Mouse (Mus musculus): ENCODE data around the gene Slc2a9.

DNA sequence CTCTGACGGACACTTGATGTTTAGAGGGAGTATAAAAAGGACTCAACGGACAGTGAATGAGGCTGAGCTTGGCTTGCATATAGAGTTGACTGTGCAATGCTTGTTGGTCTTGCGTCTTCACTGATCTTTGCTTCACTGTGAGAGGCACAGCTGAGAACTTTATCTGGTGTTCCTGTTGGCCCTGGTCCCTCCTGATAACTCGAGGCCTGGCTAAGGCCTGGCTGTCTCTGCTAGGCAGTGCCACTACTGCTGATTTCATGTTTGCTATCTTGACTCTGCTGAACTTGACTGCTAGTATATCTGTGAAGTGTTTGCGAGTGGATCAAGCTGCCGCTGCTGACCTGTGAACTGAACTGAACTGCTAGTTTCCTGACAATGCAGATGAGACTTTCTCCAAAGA lies 77.4 kb downstream of the Slc2a9 start:
- TF ChIP-seq CTCF (IDR thresholded peaks at IDR 0.05; ENCODE audit: control insufficient read depth, insufficient read depth, insufficient read length), result no peak
- no peak for TF ChIP-seq USF1 (IDR thresholded peaks at IDR 0.05; ENCODE audit: low read depth)
- TF ChIP-seq MYOD1 (IDR thresholded peaks at IDR 0.05; ENCODE audit: control insufficient read depth, insufficient read length, low read depth), result no peak
- no peak for TF ChIP-seq MAX (IDR thresholded peaks at IDR 0.05)
- no peak for TF ChIP-seq MYOG (IDR thresholded peaks at IDR 0.05; ENCODE audit: control insufficient read depth, extremely low read depth, insufficient read length)
- TF ChIP-seq CEBPB (IDR thresholded peaks at IDR 0.05; ENCODE audit: low read depth), result no peak
